Mouse (Mus musculus) forebrain, embryonic 14.5 days (tissue): Measurements from ENCODE around the gene Emd. TPM values are rescaled to one million over a fixed set of nuclear protein-coding genes. Genes with fewer than 3 reads are reported as not detected.

ENCODE experiments used
- microRNA-seq: library from miRNA; unstranded; fragments of <30 nt; microRNA quantifications from one replicate; pipeline ENCODE4, GENCODE M21; 2016
- polyA plus RNA-seq: library from polyadenylated mRNA; unstranded; fragments of >200 nt; fragmentation: Nextera tagmentation; extraction: Ambion mirVana; gene quantifications from 2 replicates; pipeline ENCODE4 v1.2.1, GENCODE M21; 2014

The Emd gene
- polyA plus RNA-seq, 1 experiment from 2014 or later: 37.9 TPM

Small RNA genes lying within 50 kb of the gene (microRNA-seq; reads per million reads assigned to microRNA genes)
- not detected for gene Mir7091

Other genes starting within 250 kb of the Emd start
- gene Irak1, start 230.8 kb upstream of the Emd start, polyA plus RNA-seq: 22.9 and 23.7 TPM in 2 replicates
- gene Opn1mw, start 127.2 kb upstream of the Emd start, polyA plus RNA-seq: not detected in 2 replicates
- gene Mecp2, start 119.3 kb upstream of the Emd start, polyA plus RNA-seq: 12.6 and 14.2 TPM in 2 replicates
- gene Tex28, start 86.8 kb upstream of the Emd start, polyA plus RNA-seq: not detected in 2 replicates
- gene Tktl1, start 77.4 kb upstream of the Emd start, polyA plus RNA-seq: 0.11 TPM in 1 of 2 replicates, not detected in the other
- 88.1 and 103 TPM in 2 replicates for gene Flna, start 4.9 kb upstream of the Emd start, polyA plus RNA-seq
- gene Rpl10, start 16.1 kb downstream of the Emd start, polyA plus RNA-seq: 528 and 677 TPM in 2 replicates
- gene Taz, start 27.2 kb downstream of the Emd start, polyA plus RNA-seq: 60.2 and 65.0 TPM in 2 replicates
- 2.9 and 3.1 TPM in 2 replicates for gene Dnase1l1, start 27.6 kb downstream of the Emd start, polyA plus RNA-seq
- gene Atp6ap1, start 42.4 kb downstream of the Emd start, polyA plus RNA-seq: 168 and 185 TPM in 2 replicates
- 614 and 712 TPM in 2 replicates for gene Gdi1, start 50.3 kb downstream of the Emd start, polyA plus RNA-seq
- 42.6 and 54.4 TPM in 2 replicates for gene Fam50a, start 58.3 kb downstream of the Emd start, polyA plus RNA-seq
- 36.4 and 47.5 TPM in 2 replicates for gene Plxna3, start 74.4 kb downstream of the Emd start, polyA plus RNA-seq
- gene Lage3, start 98.9 kb downstream of the Emd start, polyA plus RNA-seq: 90.8 and 109 TPM in 2 replicates
- gene Ubl4a, start 118.5 kb downstream of the Emd start, polyA plus RNA-seq: 77.7 and 81.5 TPM in 2 replicates
- 6.8 and 7.8 TPM in 2 replicates for gene Slc10a3, start 118.7 kb downstream of the Emd start, polyA plus RNA-seq
- gene Fam3a, start 138.6 kb downstream of the Emd start, polyA plus RNA-seq: 29.8 and 35.2 TPM in 2 replicates
- 22.9 and 23.4 TPM in 2 replicates for gene Ikbkg, start 138.6 kb downstream of the Emd start, polyA plus RNA-seq
- 67.9 and 68.4 TPM in 2 replicates for gene G6pdx, start 174.5 kb downstream of the Emd start, polyA plus RNA-seq
- gene Gm6880, start 226.7 kb downstream of the Emd start, polyA plus RNA-seq: not detected in 2 replicates